ENCODE assay signal across 31 mouse cellular contexts in the genomic region with DNA sequence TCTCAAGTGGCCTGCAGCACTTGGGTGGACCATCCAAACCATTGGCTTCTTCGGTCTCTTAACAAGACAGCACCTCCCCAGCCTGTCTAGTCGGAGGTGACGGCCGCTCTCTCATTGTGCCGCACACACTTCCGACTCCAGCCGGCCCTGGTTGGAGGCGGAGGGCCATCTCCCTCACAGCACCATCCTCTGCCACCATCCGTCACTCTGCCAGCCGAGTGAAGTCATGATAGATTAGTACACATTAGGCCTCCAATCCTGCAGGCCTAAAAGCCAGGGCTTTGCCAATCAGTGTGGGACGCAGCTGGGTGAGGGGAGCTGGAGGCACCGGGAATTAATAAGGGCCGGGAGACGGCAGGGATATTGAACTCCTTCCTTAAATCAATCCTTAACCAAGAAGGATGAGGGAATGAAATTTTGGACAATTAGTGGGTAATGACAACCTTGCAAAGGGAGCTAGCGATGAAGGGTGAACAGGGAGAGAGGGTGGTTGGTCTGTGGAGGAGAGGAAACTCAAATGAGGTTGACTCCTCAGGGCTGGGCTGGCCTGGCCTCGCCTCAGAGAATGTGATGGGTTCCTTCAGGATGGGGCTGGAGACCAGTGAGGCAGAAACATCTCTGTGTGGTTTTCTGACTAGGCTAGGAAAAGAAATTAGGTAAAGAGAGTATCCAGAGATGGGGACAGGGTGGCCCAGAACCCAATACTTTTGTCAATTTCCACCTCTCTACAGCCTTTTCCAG.
DNase-seq lines count a peak whose midpoint lies in the region; ATAC-seq lines count a peak whose summit lies in the region.
"Had no signal": no experiment of that assay in that cellular context is flagged by ENCODE, and none has a peak within 500 bp of the region (broad histone marks: within the 10 kb centered on the region; RNA-seq: fewer than 3 reads in every experiment).

No protein-coding gene starts in this region.

- ATAC-seq in hindbrain, embryonic 11.5 days (ENCODE audit: low FRiP score): peak; percentile 71
- peak; percentile 39; the same call in 1 of the 2 replicates for ATAC-seq in hindbrain, embryonic 15.5 days (ENCODE audit: low FRiP score, low read depth)
- peak; percentile 12; the same call in 1 of the 2 replicates for ATAC-seq in neural tube, embryonic 13.5 days (ENCODE audit: low read depth)
- ATAC-seq: forebrain, embryonic 16.5 days; intestine, embryonic 16.5 days had no signal

- 58% methylated on average over 16 of the region's 16 CpGs for WGBS in hindbrain, embryonic 11.5 days
- WGBS in hindbrain, embryonic 15.5 days: 32% methylated on average over 16 of the region's 16 CpGs
- 35% methylated on average over 16 of the region's 16 CpGs for WGBS in neural tube, embryonic 13.5 days

- H3K27me3 ChIP-seq in hindbrain, embryonic 11.5 days (ENCODE audit: control insufficient read depth, insufficient read depth, low read length): no peaks in the 10 kb centered on the region
- no peaks in the 10 kb centered on the region for H3K27me3 ChIP-seq in hindbrain, embryonic 15.5 days
- no peaks in the 10 kb centered on the region for H3K27me3 ChIP-seq in neural tube, embryonic 13.5 days

- DNase-seq in left cerebral cortex, postnatal 4 days: peak; percentile 14
- no peak for DNase-seq in left cerebral cortex, adult 8-10 months (ENCODE audit: low spot score in 2 of 2)
- DNase-seq in hindbrain, embryonic 11.5 days (ENCODE audit: low spot score): peak; percentile 41
- DNase-seq in layer of hippocampus, adult 18-20 months (ENCODE audit: low spot score in 2 of 2): no peak
- DNase-seq in thymus, postnatal 25 days: no peak
- DNase-seq in heart, adult 8-10 months (ENCODE audit: low spot score): no peak
- DNase-seq: cerebellum, adult 11-12 months; cerebellum, postnatal 36 days; gastrocnemius, adult 2 months; gastrocnemius, postnatal 36 days; heart, adult 18-20 months; heart, postnatal 10 days; kidney, adult 8-10 months; kidney, postnatal 4 days; layer of hippocampus, postnatal 36 days; lung, embryonic 14.5 days; lung, postnatal 14 days; right cerebral cortex, postnatal 25 days; thymus, postnatal 14 days had no signal

- H3K4me1 ChIP-seq in hindbrain, embryonic 11.5 days (replicated peaks; ENCODE audit: control insufficient read depth, insufficient read depth, low read length): 0 out of 2 replicates have a peak, but pooled peaks cover 7% of the 10 kb centered on the region
- peaks cover 21% of the 10 kb centered on the region for H3K4me1 ChIP-seq in hindbrain, embryonic 15.5 days (replicated peaks)
- peaks cover 71% of the 10 kb centered on the region for H3K4me1 ChIP-seq in neural tube, embryonic 13.5 days (replicated peaks)
- H3K4me1 ChIP-seq: liver, embryonic 15.5 days had no signal

- H3K36me3 ChIP-seq in hindbrain, embryonic 11.5 days (ENCODE audit: control insufficient read depth, insufficient read depth, low read length): no peaks in the 10 kb centered on the region
- no peaks in the 10 kb centered on the region for H3K36me3 ChIP-seq in hindbrain, embryonic 15.5 days
- no peaks in the 10 kb centered on the region for H3K36me3 ChIP-seq in neural tube, embryonic 13.5 days
- H3K36me3 ChIP-seq: embryonic facial prominence, embryonic 13.5 days; forebrain, embryonic 10.5 days; heart, embryonic 13.5 days; limb, embryonic 12.5 days; liver, embryonic 15.5 days; stomach, embryonic 15.5 days had no signal

- H3K4me2 ChIP-seq in hindbrain, embryonic 11.5 days (replicated peaks; ENCODE audit: low read depth, low read length): no peak overlapping the region
- no peak overlapping the region for H3K4me2 ChIP-seq in hindbrain, embryonic 15.5 days
- no peak overlapping the region for H3K4me2 ChIP-seq in neural tube, embryonic 13.5 days
- H3K4me2 ChIP-seq: embryonic facial prominence, embryonic 13.5 days; heart, embryonic 13.5 days; limb, embryonic 12.5 days; liver, embryonic 15.5 days; lung, embryonic 14.5 days; midbrain, embryonic 11.5 days; stomach, embryonic 15.5 days had no signal

- H3K27ac ChIP-seq in hindbrain, embryonic 11.5 days (ENCODE audit: low read depth, low read length): peak overlapping the region; percentile 62
- peak overlapping the region; percentile 39; the same call in 1 of the 2 replicates for H3K27ac ChIP-seq in hindbrain, embryonic 15.5 days (replicated peaks)
- peak overlapping the region; percentile 39 for H3K27ac ChIP-seq in neural tube, embryonic 13.5 days (replicated peaks)
- H3K27ac ChIP-seq: embryonic facial prominence, embryonic 13.5 days; forebrain, embryonic 10.5 days; gastrocnemius, adult 2 months; heart, embryonic 13.5 days; kidney, postnatal 0 days; limb, embryonic 12.5 days; liver, embryonic 15.5 days; stomach, embryonic 15.5 days had no signal

- H3K9me3 ChIP-seq in hindbrain, embryonic 11.5 days (ENCODE audit: control insufficient read depth, low read length): no peaks in the 10 kb centered on the region
- H3K9me3 ChIP-seq in hindbrain, embryonic 15.5 days: no peaks in the 10 kb centered on the region
- H3K9me3 ChIP-seq in neural tube, embryonic 13.5 days: no peaks in the 10 kb centered on the region
- H3K9me3 ChIP-seq: embryonic facial prominence, embryonic 13.5 days; forebrain, embryonic 10.5 days; heart, embryonic 13.5 days; limb, embryonic 12.5 days; liver, embryonic 15.5 days; stomach, embryonic 15.5 days had no signal

- no peak overlapping the region for H3K4me3 ChIP-seq in hindbrain, embryonic 11.5 days (ENCODE audit: low read depth, low read length)
- no peak overlapping the region for H3K4me3 ChIP-seq in hindbrain, embryonic 15.5 days
- H3K4me3 ChIP-seq in neural tube, embryonic 13.5 days: no peak overlapping the region
- H3K4me3 ChIP-seq: embryonic facial prominence, embryonic 13.5 days; forebrain, embryonic 10.5 days; gastrocnemius, adult 2 months; heart, embryonic 13.5 days; limb, embryonic 12.5 days; liver, embryonic 15.5 days; stomach, embryonic 15.5 days had no signal

- no peak overlapping the region for H3K9ac ChIP-seq in hindbrain, embryonic 11.5 days (ENCODE audit: low read depth, low read length)
- no peak overlapping the region for H3K9ac ChIP-seq in hindbrain, embryonic 15.5 days
- H3K9ac ChIP-seq in neural tube, embryonic 13.5 days: no peak overlapping the region; the same call in 1 of the 2 replicates
- H3K9ac ChIP-seq: embryonic facial prominence, embryonic 13.5 days; heart, embryonic 13.5 days; limb, embryonic 12.5 days; liver, embryonic 15.5 days; lung, embryonic 14.5 days; stomach, embryonic 15.5 days had no signal

- intact Hi-C loops in left cerebral cortex, postnatal 4 days (cut with DNase I): no loop called here

Comparison
In these comparisons a context has a peak if more than half of its experiments do, and no peak if none do; other contexts are left out.
1. DNase-seq: peak in left cerebral cortex, postnatal 4 days (single experiment) and hindbrain, embryonic 11.5 days (single experiment); none in left cerebral cortex, adult 8-10 months (0 of 2), layer of hippocampus, adult 18-20 months (0 of 2), thymus, postnatal 25 days (single experiment) and heart, adult 8-10 months (single experiment).
2. ATAC-seq: peak in every context shown above with its lines; median percentile 71 in hindbrain, embryonic 11.5 days; 39 in hindbrain, embryonic 15.5 days; 12 in neural tube, embryonic 13.5 days.
3. Peak in every context shown above with its lines, with median percentiles within 50 percentile points of each other: H3K27ac ChIP-seq.